Mouse (Mus musculus): ENCODE data around the gene Rnf222. TPM values are rescaled to one million over a fixed set of nuclear protein-coding genes. Genes with fewer than 3 reads are reported as not detected.

Gene Rnf222
- 0.03 TPM in 2 replicates for polyA plus RNA-seq (2012)

DNA sequence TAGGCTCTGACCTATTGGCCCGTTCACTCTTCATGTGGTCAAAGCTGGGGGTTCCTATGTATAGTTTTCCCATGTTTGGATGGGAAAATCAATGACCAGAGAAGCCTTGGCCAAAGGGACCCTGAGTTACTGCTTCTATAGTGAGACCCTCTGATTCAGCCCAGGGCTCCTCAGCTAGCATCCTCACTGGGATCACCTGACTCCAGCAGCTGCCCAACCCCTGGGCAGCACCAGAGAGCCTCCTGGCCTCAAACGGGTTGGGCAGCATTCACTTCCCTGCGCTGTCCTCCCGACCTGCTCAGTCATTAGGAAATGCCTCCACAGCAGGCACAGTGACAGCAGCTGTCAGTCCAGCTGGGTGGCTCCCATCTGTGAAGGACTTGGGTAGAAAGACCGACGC is at the start of gene Rnf222:
Gene Rnf222, plus strand, starts transcription at position 301 of the 400 bp plus-strand sequence.

DNA sequence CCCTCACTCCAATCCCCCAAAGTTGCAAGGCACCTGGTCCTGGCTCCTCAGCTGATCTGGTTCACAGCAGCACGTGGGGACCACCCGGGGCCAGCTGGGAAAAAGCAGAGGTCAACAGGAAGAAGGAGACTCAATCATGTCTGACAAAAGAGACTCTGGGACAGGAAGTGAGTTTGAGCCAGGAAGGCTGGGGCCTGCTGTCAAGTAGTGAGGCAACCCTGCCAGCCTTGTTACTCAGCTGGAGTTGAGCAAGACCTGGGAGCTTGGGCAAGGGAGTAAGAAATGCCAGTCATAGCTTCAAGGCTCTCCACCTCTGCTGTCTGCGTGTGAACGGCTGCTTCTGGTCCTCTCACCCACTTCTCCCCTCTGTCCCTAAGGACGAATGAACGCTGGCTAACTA is 16.6 kb upstream of the Rnf222 start, which contains the start of gene Ndel1:
Gene Ndel1, minus strand, starts transcription at position 111 of the 400 bp plus-strand sequence.

DNA sequence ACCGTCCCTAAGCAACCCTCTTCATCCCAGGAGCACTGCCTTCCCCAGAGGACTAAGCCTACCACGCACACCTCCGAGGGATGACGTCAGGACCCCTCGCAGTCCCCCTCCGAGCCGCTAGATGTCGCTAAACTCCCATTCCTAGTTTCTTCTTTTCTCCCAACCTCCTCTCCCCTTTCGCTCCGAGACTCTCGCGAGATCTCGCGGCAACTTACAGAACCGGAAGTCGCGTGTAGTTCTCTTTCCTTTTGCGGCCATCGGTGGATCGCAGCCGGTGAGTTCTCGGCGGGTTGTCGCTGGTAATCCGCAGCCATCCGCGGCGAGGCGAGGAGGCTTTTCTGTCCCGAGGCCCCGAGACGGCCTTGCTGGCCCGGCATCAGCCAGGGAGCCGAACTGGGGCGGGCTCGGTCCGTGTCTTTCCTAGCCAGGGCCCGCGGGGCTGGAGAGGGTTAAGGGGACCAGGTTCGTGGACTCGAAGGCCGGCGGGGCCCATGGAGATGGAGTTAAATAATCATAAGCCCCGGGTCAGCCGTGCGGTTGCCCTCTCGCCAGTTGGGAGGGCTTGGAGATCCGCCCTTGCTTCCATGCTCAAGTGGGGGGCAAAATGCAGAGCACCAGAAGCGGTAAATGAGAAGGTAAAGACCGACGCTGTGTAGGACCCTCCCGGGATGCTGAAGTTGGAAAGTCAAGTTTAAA is 13.1 kb downstream of the Rnf222 start, which contains the start of gene Rpl26:
Gene Rpl26, plus strand, starts transcription at position 233 of the 696 bp plus-strand sequence.

DNA sequence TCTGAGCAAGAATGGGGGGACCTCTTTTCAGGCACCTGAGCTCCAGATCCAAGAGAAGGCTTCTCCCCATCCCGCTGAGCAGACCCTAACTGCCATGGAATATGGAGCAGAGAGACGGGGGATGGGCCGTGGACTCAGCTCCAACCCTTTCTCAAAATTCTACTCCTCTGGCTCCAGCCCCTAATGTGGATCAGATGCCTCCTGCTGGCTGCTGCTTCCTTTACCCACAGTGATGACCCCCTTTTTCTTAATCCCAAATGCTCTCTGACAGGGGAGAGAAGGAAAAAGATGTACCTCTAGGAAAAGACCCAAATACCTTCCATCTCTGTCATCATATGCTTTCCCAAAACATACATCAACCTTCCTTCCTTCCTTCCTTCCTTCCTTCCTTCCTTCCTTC is 38.6 kb downstream of the Rnf222 start, which contains the start of gene Odf4:
Gene Odf4, minus strand, starts transcription at position 101 of the 400 bp plus-strand sequence.

Other genes starting within 250 kb of the Rnf222 start
- 14.7 and 17.3 TPM in 2 replicates for gene Myh10, start 197.0 kb upstream of the Rnf222 start, polyA plus RNA-seq (2012)
- 45.0 and 50.0 TPM in 2 replicates for gene Ndel1, start 16.7 kb upstream of the Rnf222 start, polyA plus RNA-seq (2012)
- 275 and 292 TPM in 2 replicates for gene Rpl26, start 13.0 kb downstream of the Rnf222 start, polyA plus RNA-seq (2012)
- gene Odf4, start 38.5 kb downstream of the Rnf222 start, polyA plus RNA-seq (2012), result not detected in 2 replicates
- 0.56 and 0.79 TPM in 2 replicates for gene Arhgef15, start 68.9 kb downstream of the Rnf222 start, polyA plus RNA-seq (2012)
- 2.1 TPM in 2 replicates for gene Slc25a35, start 79.6 kb downstream of the Rnf222 start, polyA plus RNA-seq (2012)
- gene Rangrf, start 86.6 kb downstream of the Rnf222 start, polyA plus RNA-seq (2012), result 15.6 and 17.3 TPM in 2 replicates
- gene Pfas, start 119.9 kb downstream of the Rnf222 start, polyA plus RNA-seq (2012), result 25.3 and 36.6 TPM in 2 replicates
- gene Ctc1, start 127.4 kb downstream of the Rnf222 start, polyA plus RNA-seq (2012), result 104 and 110 TPM in 2 replicates
- 93.3 and 166 TPM in 2 replicates for gene Aurkb, start 157.1 kb downstream of the Rnf222 start, polyA plus RNA-seq (2012)
- gene Borcs6, start 171.2 kb downstream of the Rnf222 start, polyA plus RNA-seq (2012), result 50.1 and 51.5 TPM in 2 replicates
- gene Tmem107, start 182.3 kb downstream of the Rnf222 start, polyA plus RNA-seq (2012), result 63.6 and 71.5 TPM in 2 replicates
- 65.9 and 86.0 TPM in 2 replicates for gene Vamp2, start 199.9 kb downstream of the Rnf222 start, polyA plus RNA-seq (2012)
- gene Per1, start 206.7 kb downstream of the Rnf222 start, polyA plus RNA-seq (2012), result 120 and 156 TPM in 2 replicates
- gene Hes7, start 231.9 kb downstream of the Rnf222 start, polyA plus RNA-seq (2012), result 2.9 and 3.1 TPM in 2 replicates
- 0.22 and 0.39 TPM in 2 replicates for gene 9130213A22Rik, start 234.0 kb downstream of the Rnf222 start, polyA plus RNA-seq (2012)
- gene Aloxe3, start 237.3 kb downstream of the Rnf222 start, polyA plus RNA-seq (2012), result not detected in 2 replicates

Data from megakaryocyte-erythroid progenitor cell, adult 5 weeks (primary cell).